Mouse (Mus musculus) heart, adult 2 months (tissue): ENCODE measurements around the gene Msantd2. TPM values are rescaled to one million over a fixed set of nuclear protein-coding genes. Genes with fewer than 3 reads are reported as not detected.

Source experiments
- DNase-seq, 2 experiments: peaks; one replicate each; pipeline ENCODE4 v3.0.0; 2021
- H3K27ac ChIP-seq: fragments of 200-600 bp; 2 replicates; pipeline ENCODE4 v1.8.1; 2022
- H3K27me3 ChIP-seq: fragments of 200-500 bp; 2 replicates; pipeline ENCODE4 v1.6.1; 2012; ENCODE audit warnings: mild to moderate bottlenecking, low read length, inconsistent platforms, mixed read lengths; ENCODE audit not compliant: control insufficient read depth, insufficient read depth
- H3K36me3 ChIP-seq: fragments of 200-500 bp; 2 replicates; pipeline ENCODE4 v1.6.1; 2012; ENCODE audit warnings: low read length, inconsistent platforms; ENCODE audit not compliant: control insufficient read depth, insufficient read depth
- H3K4me1 ChIP-seq: fragments of 200-500 bp; 2 replicates; pipeline ENCODE4 v1.6.1; 2011; ENCODE audit warnings: low read length; ENCODE audit not compliant: control insufficient read depth, insufficient read depth
- H3K4me3 ChIP-seq: fragments of 200-600 bp; 2 replicates; pipeline ENCODE4 v1.8.1; 2022
- H3K79me2 ChIP-seq: fragments of 200-500 bp; replicated peaks from 2 replicates; pipeline ENCODE4 v1.6.1; 2012; ENCODE audit warnings: mild to moderate bottlenecking, inconsistent platforms, low read length, moderate library complexity, mixed read lengths; ENCODE audit not compliant: control insufficient read depth, insufficient read depth
- H3K9ac ChIP-seq: fragments of 200-500 bp; 2 replicates; pipeline ENCODE4 v1.6.1; 2012; ENCODE audit warnings: low read depth, mild to moderate bottlenecking, control low read depth, inconsistent platforms, low read length, mixed read lengths
- CTCF ChIP-seq: fragments of 200-600 bp; IDR thresholded peaks from 2 replicates; pipeline ENCODE4 v1.8.1; 2022; ENCODE audit warnings: antibody characterized with exemption, mild to moderate bottlenecking, moderate library complexity
- EP300 ChIP-seq: fragments of 200-500 bp; IDR thresholded peaks from 2 replicates; pipeline ENCODE4 v1.6.1; 2011; ENCODE audit warnings: low read depth, low read length, control low read depth; ENCODE audit not compliant: insufficient read depth
- POLR2A ChIP-seq: fragments of 200-500 bp; IDR thresholded peaks from 2 replicates; pipeline ENCODE4 v1.6.1; 2011; ENCODE audit warnings: mild to moderate bottlenecking, low read depth, low read length, control low read depth; ENCODE audit not compliant: insufficient read depth
- WGBS: fragments of 180-500 bp; shearing (Covaris S2); methylation state at CpG from one replicate; pipeline ENCODE4 v1.1.7; 2018; 5-methylcytosine and 5-hydroxymethylcytosine counted together
- intact Hi-C: fragments of 180-260 bp; cut with DNase I; formaldehyde crosslinking; loops from one replicate; pipeline ENCODE4 v1.15.1; 2025
- polyA plus RNA-seq: library from polyadenylated mRNA; depleted of rRNA; stranded (reverse); fragments of >200 nt; gene quantifications from 2 replicates; pipeline ENCODE4 v1.2.3, GENCODE M21; 2012
- total RNA-seq, 2 experiments: library from RNA; stranded (reverse); gene quantifications; 2 replicates each; pipeline ENCODE4 v1.2.3; 2021

Msantd2 gene
- total and polyA plus RNA-seq, 3 experiments = 6.4 to 10.7 (median 7.1) TPM

- DNase-seq = no peak
- Histone ChIP-seq H3K4me3 (no peak overlapping the region), H3K4me1 (no peaks in the 10 kb centered on the region), H3K79me2 (peaks cover 2% of the 10 kb centered on the region), H3K27ac (no peak overlapping the region), H3K27me3 (no peaks in the 10 kb centered on the region), H3K36me3 (no peaks in the 10 kb centered on the region), H3K9ac (no peak overlapping the region)
- intact Hi-C loops = no loop called here
- WGBS = 81% methylated on average over 3 of the region's 3 CpGs
- TF ChIP-seq CTCF = no peak
- TF ChIP-seq EP300 = no peak
- TF ChIP-seq POLR2A = no peak
Observed at GRCm38 (mm10) chr9:37495761-37496160, 6.6 kb downstream of the Msantd2 start.

GRCm38 (mm10) chr9:37496325-37496724, 7.2 kb downstream of the Msantd2 start:
- intact Hi-C loops = no loop called here
- Histone ChIP-seq H3K9ac (no peak overlapping the region), H3K79me2 (peaks cover 2% of the 10 kb centered on the region), H3K36me3 (no peaks in the 10 kb centered on the region), H3K27ac (no peak overlapping the region), H3K27me3 (no peaks in the 10 kb centered on the region), H3K4me1 (no peaks in the 10 kb centered on the region), H3K4me3 (no peak overlapping the region)
- TF ChIP-seq EP300 = no peak
- TF ChIP-seq CTCF = no peak
- no peak for TF ChIP-seq POLR2A
- no peak for DNase-seq

- Histone ChIP-seq H3K4me3 (no peak overlapping the region), H3K4me1 (no peaks in the 10 kb centered on the region; the same call in 1 of the 2 replicates), H3K79me2 (peaks cover 2% of the 10 kb centered on the region), H3K9ac (no peak overlapping the region), H3K36me3 (no peaks in the 10 kb centered on the region), H3K27me3 (no peaks in the 10 kb centered on the region), H3K27ac (no peak overlapping the region)
- DNase-seq = no peak
- TF ChIP-seq EP300 (no peak), CTCF (no peak), POLR2A (no peak)
- intact Hi-C loops = no loop called here
- WGBS = 73% methylated on average over 3 of the region's 3 CpGs
Observed at GRCm38 (mm10) chr9:37500201-37500600, 11.1 kb downstream of the Msantd2 start.

- 100% methylated on average over 1 of the region's 1 CpGs for WGBS
- TF ChIP-seq EP300 (no peak), POLR2A (no peak), CTCF (no peak)
- H3K4me3 ChIP-seq = no peak overlapping the region
- peaks cover 2% of the 10 kb centered on the region for H3K79me2 ChIP-seq
- H3K36me3 ChIP-seq = no peaks in the 10 kb centered on the region
- no peak overlapping the region for H3K9ac ChIP-seq
- no peaks in the 10 kb centered on the region; the same call in 1 of the 2 replicates for H3K4me1 ChIP-seq
- H3K27ac ChIP-seq = no peak overlapping the region
- no peak for DNase-seq
- intact Hi-C loops = no loop called here
- no peaks in the 10 kb centered on the region for H3K27me3 ChIP-seq
Observed at GRCm38 (mm10) chr9:37501170-37501569, 12.1 kb downstream of the Msantd2 start.

- TF ChIP-seq POLR2A (no peak), CTCF (peak; percentile 62)
- intact Hi-C loops = no loop called here
- Histone ChIP-seq H3K4me1 (no peaks in the 10 kb centered on the region; the same call in 1 of the 2 replicates), H3K9ac (no peak overlapping the region), H3K36me3 (no peaks in the 10 kb centered on the region), H3K79me2 (peaks cover 3% of the 10 kb centered on the region; the same call in 1 of the 2 replicates), H3K4me3 (no peak overlapping the region), H3K27ac (no peak overlapping the region), H3K27me3 (no peaks in the 10 kb centered on the region)
- DNase-seq = no peak
Observed at GRCm38 (mm10) chr9:37504348-37504747, 15.2 kb downstream of the Msantd2 start.

GRCm38 (mm10) chr9:37506023-37506422, 16.9 kb downstream of the Msantd2 start:
- Histone ChIP-seq H3K36me3 (no peaks in the 10 kb centered on the region), H3K9ac (no peak overlapping the region), H3K27me3 (no peaks in the 10 kb centered on the region), H3K79me2 (peaks cover 4% of the 10 kb centered on the region; the same call in 1 of the 2 replicates), H3K27ac (no peak overlapping the region), H3K4me3 (no peak overlapping the region), H3K4me1 (no peaks in the 10 kb centered on the region; the same call in 1 of the 2 replicates)
- no peak for DNase-seq
- TF ChIP-seq CTCF (no peak), EP300 (no peak), POLR2A (no peak)
- WGBS = 71% methylated on average over 1 of the region's 1 CpGs
- intact Hi-C loops = no loop called here
